Mouse (Mus musculus) gastrocnemius, adult 2 months (tissue): Measurements from ENCODE around the gene Tmem114. TPM values are rescaled to one million over a fixed set of nuclear protein-coding genes. Genes with fewer than 3 reads are reported as not detected.

Experiments
- DNase-seq: peaks from one replicate; pipeline ENCODE4 v3.0.0; 2022
- H3K27ac ChIP-seq: fragments of 200-600 bp; 2 replicates; pipeline ENCODE4 v1.8.1; 2022; ENCODE audit warnings: mild to moderate bottlenecking
- H3K4me3 ChIP-seq: fragments of 200-600 bp; 2 replicates; pipeline ENCODE4 v1.8.1; 2022; ENCODE audit warnings: mild to moderate bottlenecking, moderate library complexity
- CTCF ChIP-seq: fragments of 200-600 bp; IDR thresholded peaks from 2 replicates; pipeline ENCODE4 v1.8.1; 2022; ENCODE audit warnings: antibody characterized with exemption, mild to moderate bottlenecking, moderate library complexity
- intact Hi-C: fragments of 180-260 bp; cut with DNase I; formaldehyde crosslinking; loops from one replicate; pipeline ENCODE4 v1.15.1; 2025
- long read RNA-seq, 2 experiments: library from polyadenylated mRNA; stranded (forward); transcript quantifications; one replicate each; pipeline ENCODE4 v2.0.0; 2021
- total RNA-seq, 2 experiments: library from RNA; stranded (reverse); gene quantifications; 2 replicates each; pipeline ENCODE4 v1.2.3; 2021

Tmem114 gene
- not detected for total RNA-seq
- long read RNA-seq, experiment 1: 0 reads
- long read RNA-seq, experiment 2: 0 reads

- DNase-seq: peak; percentile 32
- intact Hi-C loops: no loop called here
- Histone ChIP-seq H3K4me3 (peak within 1 kb of the TSS; percentile 44), H3K27ac (no peak within 1 kb of the TSS)
- no peak for TF ChIP-seq CTCF
Observed at GRCm38 (mm10) chr16:8424971-8425330, at the start of gene Tmem114. Gene Tmem114, minus strand, starts transcription at chr16:8425136.

GRCm38 (mm10) chr16:8470603-8471481 lies 45.9 kb upstream of the Tmem114 start, which contains the start of gene Mettl22:
Gene Mettl22, plus strand, starts transcription at chr16:8470788.
- peak within 1 kb of the TSS; percentile 90 for H3K27ac ChIP-seq
- peak; percentile 95 for DNase-seq
- intact Hi-C loops: loop anchor here (5.0 kb wide), 1 partner anchor 59 kb away; no protein-coding TSS in a partner anchor
- H3K4me3 ChIP-seq: peak within 1 kb of the TSS; percentile 97
- peak; percentile 19; the same call in 1 of the 2 replicates for TF ChIP-seq CTCF

GRCm38 (mm10) chr16:8470132-8470531 lies 45.2 kb upstream of the Tmem114 start:
- no peak for DNase-seq
- intact Hi-C loops: loop anchor here (5.0 kb wide), 1 partner anchor 58 kb away; no protein-coding TSS in a partner anchor
- Histone ChIP-seq H3K4me3 (peak overlapping the region; percentile 97), H3K27ac (peak overlapping the region; percentile 90)
- TF ChIP-seq CTCF: no peak

GRCm38 (mm10) chr16:8459098-8459497 lies 34.2 kb upstream of the Tmem114 start:
- peak; percentile 76 for TF ChIP-seq CTCF
- intact Hi-C loops: no loop called here
- DNase-seq: peak; percentile 59
- H3K4me3 ChIP-seq: no peak overlapping the region
- H3K27ac ChIP-seq: no peak overlapping the region

- intact Hi-C loops: no loop called here
- no peak for DNase-seq
Observed at GRCm38 (mm10) chr16:8458391-8458790, 33.5 kb upstream of the Tmem114 start.

GRCm38 (mm10) chr16:8455221-8455620 lies 30.3 kb upstream of the Tmem114 start:
- Histone ChIP-seq H3K4me3 (no peak overlapping the region), H3K27ac (no peak overlapping the region)
- TF ChIP-seq CTCF: no peak
- no peak for DNase-seq
- intact Hi-C loops: no loop called here

More at GRCm38 (mm10) chr16:8458391-8458790, 33.5 kb upstream of the Tmem114 start:
- Histone ChIP-seq H3K27ac (no peak overlapping the region), H3K4me3 (no peak overlapping the region)
- TF ChIP-seq CTCF: no peak

GRCm38 (mm10) chr16:8453301-8453700 lies 28.4 kb upstream of the Tmem114 start:
- no peak for TF ChIP-seq CTCF
- intact Hi-C loops: no loop called here
- Histone ChIP-seq H3K4me3 (no peak overlapping the region), H3K27ac (no peak overlapping the region)
- DNase-seq: no peak

- no peak for DNase-seq
- no peak for TF ChIP-seq CTCF
Observed at GRCm38 (mm10) chr16:8446256-8446655, 21.3 kb upstream of the Tmem114 start.

GRCm38 (mm10) chr16:8444911-8445310 lies 20.0 kb upstream of the Tmem114 start:
- no peak for DNase-seq
- Histone ChIP-seq H3K4me3 (no peak overlapping the region), H3K27ac (no peak overlapping the region)
- intact Hi-C loops: no loop called here
- TF ChIP-seq CTCF: no peak

More at GRCm38 (mm10) chr16:8446256-8446655, 21.3 kb upstream of the Tmem114 start:
- Histone ChIP-seq H3K27ac (no peak overlapping the region), H3K4me3 (no peak overlapping the region)
- intact Hi-C loops: no loop called here

GRCm38 (mm10) chr16:8432616-8433015 lies 7.7 kb upstream of the Tmem114 start:
- intact Hi-C loops: no loop called here
- no peak for DNase-seq
- Histone ChIP-seq H3K27ac (no peak overlapping the region), H3K4me3 (no peak overlapping the region)
- no peak for TF ChIP-seq CTCF

- H3K4me3 ChIP-seq: no peak overlapping the region
- no peak for DNase-seq
- intact Hi-C loops: no loop called here
- no peak for TF ChIP-seq CTCF
- no peak overlapping the region for H3K27ac ChIP-seq
Observed at GRCm38 (mm10) chr16:8429531-8429930, 4.6 kb upstream of the Tmem114 start.

- no peak for TF ChIP-seq CTCF
- intact Hi-C loops: no loop called here
- no peak overlapping the region for H3K4me3 ChIP-seq
- DNase-seq: no peak
- no peak overlapping the region for H3K27ac ChIP-seq
Observed at GRCm38 (mm10) chr16:8425736-8426135, 800 bp upstream of the Tmem114 start.

- no peak for DNase-seq
- Histone ChIP-seq H3K4me3 (peak overlapping the region; percentile 44), H3K27ac (no peak overlapping the region)
- no peak for TF ChIP-seq CTCF
- intact Hi-C loops: no loop called here
Observed at GRCm38 (mm10) chr16:8424161-8424970, 570 bp downstream of the Tmem114 start.
